Mouse (Mus musculus) myocyte (in vitro differentiated cells): ENCODE measurements around the gene Pate4.

Experiments used
- CEBPB ChIP-seq: IDR thresholded peaks from 2 replicates; pipeline ENCODE4 v1.6.1; 2011; ENCODE audit warnings: mild to moderate bottlenecking, moderate library complexity; ENCODE audit not compliant: poor library complexity, insufficient read depth, severe bottlenecking
- E2F4 ChIP-seq: IDR thresholded peaks from one replicate; pipeline ENCODE4 v1.6.1; 2011; ENCODE audit warnings: mild to moderate bottlenecking, control low read depth, moderate library complexity; ENCODE audit not compliant: insufficient read depth
- MAX ChIP-seq: IDR thresholded peaks from one replicate; pipeline ENCODE4 v1.6.1; 2011; ENCODE audit warnings: low read depth, mild to moderate bottlenecking, control low read depth
- MYOD1 ChIP-seq, 3 experiments: IDR thresholded peaks; one replicate each; pipeline ENCODE4 v1.6.1; 2011; ENCODE audit warnings: control low read depth in 2 of 3, low read depth in 2 of 3, mild to moderate bottlenecking in 2 of 3, moderate library complexity in 1 of 3; ENCODE audit not compliant: insufficient read length in 2 of 3, control insufficient read depth in 1 of 3
- MYOG ChIP-seq, 3 experiments: IDR thresholded peaks; one replicate each; pipeline ENCODE4 v1.6.1; 2011; ENCODE audit warnings: control low read depth in 2 of 3, low read depth in 2 of 3, mild to moderate bottlenecking in 2 of 3; ENCODE audit not compliant: insufficient read length in 2 of 3, control insufficient read depth in 1 of 3, insufficient read depth in 1 of 3
- POLR2A ChIP-seq: IDR thresholded peaks from one replicate; pipeline ENCODE4 v1.6.1; 2011; ENCODE audit warnings: low read depth, mild to moderate bottlenecking, control low read depth, moderate library complexity; ENCODE audit not compliant: insufficient read length
- SRF ChIP-seq: IDR thresholded peaks from one replicate; pipeline ENCODE4 v1.6.1; 2011; ENCODE audit warnings: low read depth; ENCODE audit not compliant: control insufficient read depth, insufficient read length
- TCF12 ChIP-seq: IDR thresholded peaks from one replicate; pipeline ENCODE4 v1.6.1; 2011; ENCODE audit warnings: mild to moderate bottlenecking, control low read depth; ENCODE audit not compliant: poor library complexity, insufficient read depth, severe bottlenecking
- TCF3 ChIP-seq: IDR thresholded peaks from one replicate; pipeline ENCODE4 v1.6.1; 2011; ENCODE audit warnings: low read depth, control low read depth; ENCODE audit not compliant: insufficient read length

- TF ChIP-seq POLR2A (no peak), MAX (no peak), TCF3 (no peak), MYOG (IDR thresholded peaks at IDR 0.05; ENCODE audit: control insufficient read depth in 1 of 3, insufficient read depth in 1 of 3, insufficient read length in 2 of 3, low read depth in 2 of 3) (no peak), CEBPB (no peak), TCF12 (no peak), E2F4 (no peak), MYOD1 (IDR thresholded peaks at IDR 0.05; ENCODE audit: control insufficient read depth in 1 of 3, insufficient read length in 2 of 3, low read depth in 2 of 3) (no peak), SRF (no peak)
Measured at GRCm38 (mm10) chr9:35561583-35561982, 50.2 kb downstream of the Pate4 start.
